Mouse (Mus musculus): ENCODE results near the gene Srsf3. TPM values are rescaled to one million over a fixed set of nuclear protein-coding genes. Genes with fewer than 3 reads are reported as not detected.

Srsf3 gene
- 124 and 163 TPM in 2 replicates for polyA plus RNA-seq (2012)

GRCm38 (mm10) chr17:29032274-29033069 lies at the start of gene Srsf3:
Gene Srsf3 (plus strand): TSS chr17:29032628.

DNA sequence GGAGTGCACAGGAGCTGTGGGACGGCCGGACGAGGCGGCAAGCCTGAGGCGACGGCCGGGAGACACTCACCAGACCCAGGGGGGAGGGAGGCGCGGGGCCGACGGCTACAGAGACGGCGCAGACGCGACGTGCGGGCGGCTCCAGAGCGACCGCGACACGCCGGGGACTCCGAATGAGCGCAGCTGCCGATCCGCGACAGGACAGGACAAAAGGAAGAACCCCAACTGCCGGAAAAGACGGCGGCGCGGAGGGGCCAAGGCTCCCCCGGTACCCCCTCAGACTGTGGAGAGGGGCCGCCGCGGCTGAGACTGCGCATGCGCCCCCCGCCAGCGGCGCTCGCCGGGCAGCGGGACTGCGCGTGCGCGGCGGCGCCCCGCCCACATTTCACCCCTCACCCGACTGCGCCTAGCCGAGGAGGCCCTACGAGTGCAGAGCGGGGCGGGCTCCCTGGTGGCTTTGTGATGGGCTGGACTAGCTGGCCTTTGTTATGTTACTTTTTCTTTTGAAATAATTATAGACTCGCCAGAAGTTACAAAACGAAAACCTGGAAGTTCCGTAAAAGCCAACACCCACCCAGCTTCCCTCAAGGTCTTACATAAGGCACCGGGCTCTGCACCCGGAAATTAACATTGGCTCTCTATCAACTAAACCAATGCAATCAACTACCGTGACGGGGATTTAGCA lies 24.6 kb upstream of the Srsf3 start, which contains the start of gene Stk38:
Gene Stk38 (minus strand): TSS at position 355 of the 685 bp plus-strand sequence.

DNA sequence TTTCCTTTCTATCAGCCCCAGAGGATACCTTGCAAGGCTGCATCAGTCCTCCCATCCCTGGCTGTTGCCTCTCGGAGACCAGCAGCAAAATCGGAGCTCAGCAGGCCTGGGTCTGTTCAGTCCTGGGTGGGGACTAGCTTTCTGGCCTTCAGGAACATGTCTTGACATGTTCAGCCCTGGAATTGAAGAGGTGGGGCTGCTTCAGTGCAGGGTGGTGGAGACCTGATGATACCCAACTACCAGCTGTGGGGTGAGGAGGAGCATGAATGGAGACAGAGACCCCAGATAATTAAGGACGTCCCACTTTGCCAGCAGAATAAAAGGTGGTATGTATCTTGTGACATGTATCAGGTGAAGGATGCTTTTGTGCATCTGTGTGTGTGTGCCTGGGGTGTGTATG lies 58.3 kb downstream of the Srsf3 start, which contains the start of gene Cdkn1a:
Gene Cdkn1a (plus strand): TSS at position 201 of the 400 bp plus-strand sequence.

Other genes with a start within 250 kb of the Srsf3 start
- 44.8 and 52.3 TPM in 2 replicates for gene Brpf3, start 231.5 kb upstream of the Srsf3 start, polyA plus RNA-seq (2012)
- gene Pnpla1, start 174.2 kb upstream of the Srsf3 start, polyA plus RNA-seq (2012), result 0.14 and 0.30 TPM in 2 replicates
- 0.82 and 1.5 TPM in 2 replicates for gene 4930539E08Rik, start 117.3 kb upstream of the Srsf3 start, polyA plus RNA-seq (2012)
- 0.37 and 1.4 TPM in 2 replicates for gene Pxt1, start 88.8 kb upstream of the Srsf3 start, polyA plus RNA-seq (2012)
- 157 and 232 TPM in 2 replicates for gene Kctd20, start 80.7 kb upstream of the Srsf3 start, polyA plus RNA-seq (2012)
- gene Stk38, start 24.6 kb upstream of the Srsf3 start, polyA plus RNA-seq (2012), result 95.7 and 104 TPM in 2 replicates
- 78.2 and 97.6 TPM in 2 replicates for gene Cdkn1a, start 58.3 kb downstream of the Srsf3 start, polyA plus RNA-seq (2012)
- 293 and 320 TPM in 2 replicates for gene Rab44, start 81.5 kb downstream of the Srsf3 start, polyA plus RNA-seq (2012)
- 22.8 and 30.5 TPM in 2 replicates for gene Cpne5, start 205.5 kb downstream of the Srsf3 start, polyA plus RNA-seq (2012)
- 53.9 and 57.8 TPM in 2 replicates for gene Ppil1, start 231.6 kb downstream of the Srsf3 start, polyA plus RNA-seq (2012)
- 38.1 and 39.5 TPM in 2 replicates for gene BC004004, start 236.2 kb downstream of the Srsf3 start, polyA plus RNA-seq (2012)

Data from megakaryocyte-erythroid progenitor cell, adult 5 weeks (primary cell).